Mouse (Mus musculus) CH12.LX (cell line): Measurements from ENCODE around the gene Cacna1a. TPM values are rescaled to one million over a fixed set of nuclear protein-coding genes. Genes with fewer than 3 reads are reported as not detected.

Source experiments
- DNase-seq: peaks from one replicate; pipeline ENCODE4 v3.0.0-alpha.2; 2013; ENCODE audit errors: extremely low read depth
- H3K27ac ChIP-seq: 2 replicates; pipeline ENCODE4 v1.5.1; 2012; ENCODE audit warnings: low read depth, mild to moderate bottlenecking, control low read depth, moderate library complexity; ENCODE audit not compliant: insufficient read depth
- H3K27me3 ChIP-seq: replicated peaks from 2 replicates; pipeline ENCODE3; 2012; ENCODE audit warnings: inconsistent platforms
- H3K36me3 ChIP-seq, 2 experiments: replicated peaks in 1 of 2; 2 replicates each; pipeline versions ENCODE3 to v1.6.1; 2012; ENCODE audit warnings: inconsistent platforms in 1 of 2, low read length in 1 of 2, mild to moderate bottlenecking in 1 of 2, mixed read lengths in 1 of 2, moderate library complexity in 1 of 2; ENCODE audit not compliant: control insufficient read depth in 1 of 2, insufficient read depth in 1 of 2
- H3K4me1 ChIP-seq, 2 experiments: 2 replicates each; pipeline ENCODE4 v1.6.1; 2012; ENCODE audit warnings: inconsistent platforms in 1 of 2, moderate library complexity in 1 of 2; ENCODE audit not compliant: insufficient read depth in 2 of 2, control insufficient read depth in 1 of 2
- H3K4me2 ChIP-seq: 2 replicates; pipeline ENCODE4 v1.6.1; 2012; ENCODE audit warnings: low read depth, mild to moderate bottlenecking, control low read depth; ENCODE audit not compliant: poor library complexity, insufficient read depth, severe bottlenecking
- H3K4me3 ChIP-seq, 3 experiments: fragments of 150-350 bp in 1 of 3; sonication (generic) in 1 of 3; replicated peaks in 1 of 3; 2 replicates each; pipeline versions ENCODE3 to v1.5.1; 2011 to 2012; ENCODE audit warnings: low read depth in 2 of 3, low read length in 2 of 3, mild to moderate bottlenecking in 2 of 3, moderate library complexity in 2 of 3, control low read depth in 1 of 3, improper control_type of control experiment in 1 of 3, inconsistent platforms in 1 of 3, mixed read lengths in 1 of 3; ENCODE audit not compliant: poor library complexity in 1 of 3
- H3K79me2 ChIP-seq: replicated peaks from 2 replicates; pipeline ENCODE4 v1.6.1; 2012; ENCODE audit warnings: mild to moderate bottlenecking, moderate library complexity; ENCODE audit not compliant: control insufficient read depth, poor library complexity, insufficient read depth, severe bottlenecking; ENCODE audit errors: extremely low read depth
- H3K9ac ChIP-seq: 2 replicates; pipeline ENCODE4 v1.6.1; 2012; ENCODE audit warnings: low read depth, mild to moderate bottlenecking, control low read depth, moderate library complexity; ENCODE audit not compliant: insufficient read depth
- H3K9me3 ChIP-seq: replicated peaks from 2 replicates; pipeline ENCODE3; 2012; ENCODE audit warnings: low read length, inconsistent platforms, mixed read lengths
- CHD1 ChIP-seq: IDR thresholded peaks from 2 replicates; pipeline ENCODE4 v1.6.1; 2012; ENCODE audit warnings: low read depth, low read length, improper control_type of control experiment, inconsistent platforms
- EP300 ChIP-seq: IDR thresholded peaks from 2 replicates; pipeline ENCODE4 v1.6.1; 2011; ENCODE audit warnings: low read length, improper control_type of control experiment
- ETS1 ChIP-seq: conservative IDR thresholded peaks from 2 replicates; pipeline ENCODE4 v1.6.1; 2012; ENCODE audit warnings: low read depth, mild to moderate bottlenecking, inconsistent platforms, low read length, improper control_type of control experiment, moderate library complexity
- IRF4 ChIP-seq: IDR thresholded peaks from 2 replicates; pipeline ENCODE4 v1.6.1; 2014; ENCODE audit warnings: low read depth, mild to moderate bottlenecking, inconsistent platforms, low read length, improper control_type of control experiment
- JUN ChIP-seq: IDR thresholded peaks from 2 replicates; pipeline ENCODE4 v1.6.1; 2011; ENCODE audit warnings: low read depth, mild to moderate bottlenecking, low read length, improper control_type of control experiment, moderate library complexity; ENCODE audit not compliant: insufficient read depth
- MAZ ChIP-seq: IDR thresholded peaks from 2 replicates; pipeline ENCODE4 v1.6.1; 2012; ENCODE audit warnings: low read depth, mild to moderate bottlenecking, inconsistent platforms, low read length, improper control_type of control experiment, moderate library complexity
- MEF2A ChIP-seq: IDR thresholded peaks from 2 replicates; pipeline ENCODE4 v1.6.1; 2014; ENCODE audit warnings: low read depth, mild to moderate bottlenecking, inconsistent platforms, low read length, improper control_type of control experiment, borderline replicate concordance
- MXI1 ChIP-seq: IDR thresholded peaks from 2 replicates; pipeline ENCODE4 v1.6.1; 2011; ENCODE audit warnings: mild to moderate bottlenecking, low read depth, low read length, improper control_type of control experiment
- MYC ChIP-seq: IDR thresholded peaks from 2 replicates; pipeline ENCODE4 v1.6.1; 2011; ENCODE audit warnings: low read depth, mild to moderate bottlenecking, improper control_type of control experiment, low read length
- NRF1 ChIP-seq: IDR thresholded peaks from 2 replicates; pipeline ENCODE4 v1.6.1; 2014; ENCODE audit warnings: low read depth, mild to moderate bottlenecking, inconsistent platforms, low read length, improper control_type of control experiment, moderate library complexity
- POLR2AphosphoS2 ChIP-seq: IDR thresholded peaks from 2 replicates; pipeline ENCODE4 v1.6.1; 2011; ENCODE audit warnings: low read depth, low read length, improper control_type of control experiment
- SIN3A ChIP-seq: IDR thresholded peaks from 2 replicates; pipeline ENCODE4 v1.6.1; 2012; ENCODE audit warnings: low read length, improper control_type of control experiment, inconsistent platforms
- SMC3 ChIP-seq: IDR thresholded peaks from 2 replicates; pipeline ENCODE4 v1.6.1; 2011; ENCODE audit warnings: low read depth, low read length, improper control_type of control experiment
- TBP ChIP-seq: conservative IDR thresholded peaks from 2 replicates; pipeline ENCODE4 v1.6.1; 2011; ENCODE audit warnings: low read depth, low read length, improper control_type of control experiment
- TCF12 ChIP-seq: IDR thresholded peaks from 2 replicates; pipeline ENCODE4 v1.6.1; 2014; ENCODE audit warnings: low read depth, mild to moderate bottlenecking, inconsistent platforms, low read length, improper control_type of control experiment
- UBTF ChIP-seq: IDR thresholded peaks from 2 replicates; pipeline ENCODE4 v1.6.1; 2012; ENCODE audit warnings: low read depth, mild to moderate bottlenecking, inconsistent platforms, low read length, improper control_type of control experiment, moderate library complexity
- USF1 ChIP-seq: IDR thresholded peaks from 2 replicates; pipeline ENCODE4 v1.6.1; 2014; ENCODE audit warnings: low read depth, mild to moderate bottlenecking, inconsistent platforms, low read length, improper control_type of control experiment
- USF2 ChIP-seq: conservative IDR thresholded peaks from 2 replicates; pipeline ENCODE4 v1.6.1; 2011; ENCODE audit warnings: low read depth, low read length, improper control_type of control experiment
- ZC3H11A ChIP-seq: IDR thresholded peaks from 2 replicates; pipeline ENCODE4 v1.6.1; 2012; ENCODE audit warnings: low read depth, mild to moderate bottlenecking, inconsistent platforms, low read length, improper control_type of control experiment
- ZMIZ1 ChIP-seq: IDR thresholded peaks from 2 replicates; pipeline ENCODE4 v1.6.1; 2012; ENCODE audit warnings: low read depth, mild to moderate bottlenecking, inconsistent platforms, low read length, improper control_type of control experiment
- dilution Hi-C: fragments of 300-500 bp; cut with MboI; formaldehyde crosslinking; loops from 2 replicates; pipeline ENCODE4 v1.14.3; 2020; ENCODE audit warnings: low sequenced_read_pairs; ENCODE audit not compliant: extremely low pct_unique_long_range_greater_than_20kb, extremely low pct_ligation_motif_present
- in situ Hi-C: fragments of 300-500 bp; cut with MboI; formaldehyde crosslinking; loops from 3 replicates; pipeline ENCODE4 v1.14.3; 2019; ENCODE audit warnings: low sequenced_read_pairs, low pct_ligation_motif_present, low pct_unique_long_range_greater_than_20kb, mixed read lengths
- polyA plus RNA-seq: library from polyadenylated mRNA; unstranded; fragments of >175 nt; gene quantifications from 2 replicates; pipeline ENCODE4 v1.2.1, GENCODE M21; 2012; ENCODE audit warnings: low read depth; ENCODE audit not compliant: insufficient read length
- total RNA-seq, 2 experiments: library from RNA; depleted of rRNA; stranded (reverse); fragments of 300-350 nt in 1 of 2; fragments of >200 nt in 1 of 2; gene quantifications; 2 replicates each; pipeline ENCODE4 v1.2.3; 2012 to 2014

Cacna1a gene
- total and polyA plus RNA-seq, 3 experiments = 2.6 to 9.4 (median 6.9) TPM

- Histone ChIP-seq H3K4me3 (no peak overlapping the region), H3K79me2 (no peaks in the 10 kb centered on the region), H3K27ac (no peak overlapping the region), H3K9ac (no peak overlapping the region), H3K36me3 (no peaks in the 10 kb centered on the region), H3K4me1 (no peaks in the 10 kb centered on the region), H3K9me3 (peaks cover 7% of the 10 kb centered on the region), H3K27me3 (peaks cover 45% of the 10 kb centered on the region), H3K4me2 (no peak overlapping the region)
- dilution Hi-C loops = no loop called here
- in situ Hi-C loops = no loop called here
- DNase-seq = no peak
- no peak for TF ChIP-seq MYC
- TF ChIP-seq POLR2AphosphoS2 = no peak
- TF ChIP-seq ZC3H11A = no peak
- TF ChIP-seq ZMIZ1 = no peak
- no peak for TF ChIP-seq MAZ
- no peak for TF ChIP-seq USF2
- no peak for TF ChIP-seq NRF1
- no peak for TF ChIP-seq SIN3A
- no peak for TF ChIP-seq IRF4
- TF ChIP-seq JUN = no peak
- TF ChIP-seq TCF12 = no peak
- no peak for TF ChIP-seq EP300
- no peak for TF ChIP-seq ETS1
- no peak for TF ChIP-seq MEF2A
- no peak for TF ChIP-seq TBP
- TF ChIP-seq SMC3 = no peak
- TF ChIP-seq CHD1 = no peak
- TF ChIP-seq MXI1 = no peak
- no peak for TF ChIP-seq UBTF
Observed at GRCm38 (mm10) chr8:84388773-84389172, 533 bp downstream of the Cacna1a start.

- Histone ChIP-seq H3K4me1 (no peaks in the 10 kb centered on the region), H3K27ac (no peak overlapping the region)
- in situ Hi-C loops = no loop called here
Observed at GRCm38 (mm10) chr8:84389173-84389572, 933 bp downstream of the Cacna1a start.

More at GRCm38 (mm10) chr8:84389173-84389572, 933 bp downstream of the Cacna1a start:
- Histone ChIP-seq H3K4me2 (no peak overlapping the region), H3K4me3 (no peak overlapping the region), H3K36me3 (no peaks in the 10 kb centered on the region), H3K9me3 (peaks cover 7% of the 10 kb centered on the region), H3K79me2 (no peaks in the 10 kb centered on the region), H3K9ac (no peak overlapping the region), H3K27me3 (peaks cover 49% of the 10 kb centered on the region)
- dilution Hi-C loops = no loop called here
- TF ChIP-seq USF1 = no peak
- no peak for TF ChIP-seq SMC3
- no peak for DNase-seq
